Mouse (Mus musculus) kidney, embryonic 16.5 days (tissue): ENCODE results near the gene Mdga1. TPM values are rescaled to one million over a fixed set of nuclear protein-coding genes. Genes with fewer than 3 reads are reported as not detected.
"Not testable (repeated sequence)": the region's sequence is repeated elsewhere in the genome, so short reads cannot be mapped to it uniquely, and the experiment has no call there.

ENCODE experiments used
- ATAC-seq: fragments of 200-750 bp; cut with Nextera tagmentation; 2 replicates; pipeline ENCODE4 v1.8.0; 2017; ENCODE audit warnings: moderate TSS enrichment; ENCODE audit not compliant: low FRiP score, low TSS enrichment
- H3K27ac ChIP-seq: fragments of 300-500 bp; sonication (generic); 2 replicates; pipeline ENCODE4 v1.5.1; 2014; ENCODE audit warnings: low read length
- H3K27me3 ChIP-seq: fragments of 300-500 bp; sonication (generic); 2 replicates; pipeline ENCODE4 v1.6.1; 2014; ENCODE audit warnings: low read length, control low read depth, mixed read lengths; ENCODE audit not compliant: insufficient read depth
- H3K36me3 ChIP-seq: fragments of 300-500 bp; sonication (generic); 2 replicates; pipeline ENCODE4 v1.6.1; 2014; ENCODE audit warnings: low read length, control low read depth, mixed read lengths; ENCODE audit not compliant: insufficient read depth
- H3K4me1 ChIP-seq: fragments of 300-500 bp; sonication (generic); 2 replicates; pipeline ENCODE4 v1.6.1; 2014; ENCODE audit warnings: low read length, control low read depth, mixed read lengths; ENCODE audit not compliant: insufficient read depth
- H3K4me2 ChIP-seq: fragments of 300-500 bp; sonication (generic); replicated peaks from 2 replicates; pipeline ENCODE4 v1.6.1; 2014; ENCODE audit warnings: low read depth, low read length
- H3K4me3 ChIP-seq: fragments of 300-500 bp; sonication (generic); 2 replicates; pipeline ENCODE4 v1.5.1; 2014; ENCODE audit warnings: mild to moderate bottlenecking, low read length
- H3K9ac ChIP-seq: fragments of 300-500 bp; sonication (generic); replicated peaks from 2 replicates; pipeline ENCODE4 v1.6.1; 2014; ENCODE audit warnings: low read length
- H3K9me3 ChIP-seq: fragments of 300-500 bp; sonication (generic); 2 replicates; pipeline ENCODE4 v1.6.1; 2016; ENCODE audit warnings: low read length, control low read depth
- WGBS: fragments of 180-500 bp; shearing (Covaris S2); extraction: QIAGEN DNeasy Blood & Tissue Kit; methylation state at CpG from one replicate; pipeline ENCODE4 v1.1.7; 2014; 5-methylcytosine and 5-hydroxymethylcytosine counted together
- polyA plus RNA-seq: library from polyadenylated mRNA; unstranded; fragments of >200 nt; fragmentation: Nextera tagmentation; extraction: Ambion mirVana; gene quantifications from 2 replicates; pipeline ENCODE4 v1.2.1, GENCODE M21; 2015

Mdga1 gene
- polyA plus RNA-seq, 1 experiment from 2014 or later = 2.4 TPM

DNA sequence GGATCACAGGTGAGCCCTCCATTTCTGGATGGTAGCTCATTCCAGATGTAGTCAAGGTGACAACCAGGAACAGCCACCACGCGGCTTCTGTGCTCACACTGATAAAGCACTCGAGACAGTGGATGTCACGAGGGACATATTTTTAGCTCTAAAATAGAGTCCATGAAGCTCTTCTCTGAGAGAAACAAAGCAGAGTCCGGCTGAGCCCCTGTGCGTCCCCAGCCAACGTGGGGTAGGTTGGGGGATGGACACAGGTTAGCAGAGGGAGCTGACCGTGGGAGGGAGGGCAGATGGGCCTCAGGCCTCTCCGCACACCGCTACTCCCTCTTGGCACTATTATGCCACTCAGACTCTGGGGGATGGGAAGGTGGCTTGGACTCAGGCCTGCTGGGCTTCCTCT is 181.3 kb downstream of the Mdga1 start:
- Histone ChIP-seq H3K4me3 (no peak overlapping the region), H3K9me3 (0 out of 2 replicates have a peak, but pooled peaks cover 4% of the 10 kb centered on the region), H3K4me2 (no peak overlapping the region), H3K9ac (no peak overlapping the region), H3K36me3 (no peaks in the 10 kb centered on the region), H3K4me1 (no peaks in the 10 kb centered on the region), H3K27me3 (no peaks in the 10 kb centered on the region), H3K27ac (no peak overlapping the region)
- no peak for ATAC-seq
- 78% methylated on average over 10 of the region's 10 CpGs for WGBS

DNA sequence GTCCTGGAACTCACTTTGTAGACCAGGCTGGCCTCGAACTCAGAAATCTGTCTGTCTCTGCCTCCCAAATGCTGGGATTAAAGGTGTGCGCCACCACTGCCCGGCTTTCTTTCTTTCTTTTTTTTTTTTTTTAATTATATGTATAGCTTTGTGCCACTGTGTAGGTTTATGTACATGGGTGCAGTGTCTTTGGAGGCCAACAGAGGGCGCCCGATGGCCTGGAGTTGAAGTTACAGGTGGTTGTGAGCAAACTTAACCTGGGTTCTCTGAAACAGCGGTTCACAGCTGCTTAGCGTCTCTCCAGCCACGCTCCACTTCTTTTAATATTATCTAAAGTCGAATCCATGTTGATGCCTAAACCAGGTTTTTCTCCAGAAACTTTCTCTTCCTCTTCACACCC is 185.1 kb downstream of the Mdga1 start:
- H3K27me3 ChIP-seq = no peaks in the 10 kb centered on the region
- H3K4me3 ChIP-seq = no peak overlapping the region
- no peak for ATAC-seq
- H3K9ac ChIP-seq = no peak overlapping the region
- no peaks in the 10 kb centered on the region for H3K4me1 ChIP-seq
- H3K27ac ChIP-seq = no peak overlapping the region
- H3K4me2 ChIP-seq = no peak overlapping the region
- WGBS = 78% methylated on average over 9 of the region's 9 CpGs
- H3K36me3 ChIP-seq = no peaks in the 10 kb centered on the region
- 0 out of 2 replicates have a peak, but pooled peaks cover 4% of the 10 kb centered on the region for H3K9me3 ChIP-seq

DNA sequence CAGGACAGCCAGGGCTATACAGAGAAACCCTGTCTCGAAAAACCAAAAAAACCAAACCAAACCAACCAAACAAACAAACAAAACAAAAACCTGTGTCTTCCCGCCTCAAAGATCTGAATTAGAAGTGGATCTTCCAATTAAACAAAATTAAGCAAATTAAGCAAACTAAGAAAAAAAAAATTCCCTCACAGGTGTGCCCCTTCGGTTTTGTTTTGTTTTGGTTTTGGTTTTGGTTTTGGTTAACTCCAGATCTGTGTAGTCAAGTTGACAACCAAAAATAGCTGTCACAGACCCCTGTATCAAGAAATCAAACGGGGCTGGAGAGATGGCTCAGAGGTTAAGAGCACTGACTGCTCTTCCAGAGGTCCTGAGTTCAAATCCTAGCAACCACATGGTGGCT is 188.4 kb downstream of the Mdga1 start:
- not testable (repeated sequence) for H3K4me1 ChIP-seq, H3K27me3 ChIP-seq, H3K9me3 ChIP-seq, H3K27ac ChIP-seq, ATAC-seq, H3K4me2 ChIP-seq, H3K36me3 ChIP-seq, H3K9ac ChIP-seq, H3K4me3 ChIP-seq
- 93% methylated on average over 4 of the region's 4 CpGs for WGBS

DNA sequence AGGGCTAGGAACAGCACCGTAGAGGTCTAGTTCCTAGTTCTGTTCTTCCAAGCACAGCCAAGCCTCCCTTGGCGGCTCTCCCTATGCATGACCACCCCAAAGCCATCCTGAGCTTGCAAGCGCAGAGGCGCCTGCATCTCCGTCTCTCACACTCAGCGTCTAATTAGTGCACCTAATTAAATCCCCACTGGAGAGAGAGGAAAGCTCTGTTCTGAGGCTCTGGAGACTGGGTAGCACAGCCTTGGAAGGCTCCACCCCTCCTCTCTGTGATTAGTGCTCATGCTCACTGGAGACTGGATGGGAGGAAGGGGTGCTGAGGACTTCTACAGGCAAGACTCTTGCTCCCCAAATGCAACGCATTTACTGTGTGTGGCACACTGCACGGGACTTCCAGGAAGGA is 191.9 kb downstream of the Mdga1 start:
- 52% methylated on average over 8 of the region's 8 CpGs for WGBS
- no peak for ATAC-seq
- H3K27me3 ChIP-seq = no peaks in the 10 kb centered on the region; the same call in 1 of the 2 replicates

More for the DNA sequence above, 191.9 kb downstream of the Mdga1 start:
- Histone ChIP-seq H3K4me2 (no peak overlapping the region), H3K9ac (no peak overlapping the region), H3K4me1 (no peaks in the 10 kb centered on the region), H3K36me3 (no peaks in the 10 kb centered on the region), H3K27ac (no peak overlapping the region), H3K4me3 (no peak overlapping the region), H3K9me3 (no peaks in the 10 kb centered on the region)

Other genes with a start within 250 kb of the Mdga1 start
- gene Zfand3, start 34.6 kb upstream of the Mdga1 start, polyA plus RNA-seq = 62.0 and 64.9 TPM in 2 replicates